Mouse (Mus musculus) frontal cortex, adult 2 months (tissue): ENCODE measurements at regions not wholly inside any gene's neighbourhood (a gene's known extent, or its start where the extent isn't known, plus 50 kb on each side); places are given as distances from the start of the nearest gene placed in this dataset.

Experiments
- DNase-seq, 2 experiments: peaks; one replicate each; pipeline ENCODE4 v3.0.0; 2022; ENCODE audit warnings: low spot score in 1 of 2; ENCODE audit errors: extremely low spot score in 1 of 2

GRCm38 (mm10) chr13:46222031-46222430, 51.5 kb upstream of the Stmnd1 start:
- DNase-seq = peak in 1 of 2 experiments; percentile 72

GRCm38 (mm10) chr13:46218101-46218701, 55.3 kb upstream of the Stmnd1 start:
- peak; percentile 67 to 81 for DNase-seq

GRCm38 (mm10) chr13:46216954-46217838, 56.3 kb upstream of the Stmnd1 start:
- no peak for DNase-seq

- peak in 1 of 2 experiments; percentile 23 for DNase-seq
Measured at GRCm38 (mm10) chr13:46203551-46203950, 70.0 kb upstream of the Stmnd1 start.

- DNase-seq = no peak
Measured at GRCm38 (mm10) chr13:46202586-46202985, 70.9 kb upstream of the Stmnd1 start.

GRCm38 (mm10) chr13:46201029-46201599, 72.4 kb upstream of the Stmnd1 start:
- DNase-seq = no peak

GRCm38 (mm10) chr13:46193131-46193530, 80.4 kb upstream of the Stmnd1 start:
- peak in 1 of 2 experiments; percentile 28 for DNase-seq

GRCm38 (mm10) chr13:46189726-46190125, 83.8 kb upstream of the Stmnd1 start:
- DNase-seq = no peak

- DNase-seq = peak in 1 of 2 experiments; percentile 73
Measured at GRCm38 (mm10) chr13:46182851-46183250, 90.7 kb upstream of the Stmnd1 start.

GRCm38 (mm10) chr13:46180606-46181133, 92.9 kb upstream of the Stmnd1 start:
- DNase-seq = peak; percentile 29 to 54

- no peak for DNase-seq
Measured at GRCm38 (mm10) chr13:46179916-46180315, 93.6 kb upstream of the Stmnd1 start.

- DNase-seq = peak in 1 of 2 experiments; percentile 23
Measured at GRCm38 (mm10) chr13:46173103-46173502, 100.4 kb upstream of the Stmnd1 start.

- peak; percentile 81 to 95 for DNase-seq
Measured at GRCm38 (mm10) chr13:46162025-46162374, 111.5 kb upstream of the Stmnd1 start.

GRCm38 (mm10) chr13:46161261-46162024, 112.1 kb upstream of the Stmnd1 start:
- peak in 1 of 2 experiments; percentile 26 for DNase-seq

- DNase-seq = no peak
Measured at GRCm38 (mm10) chr13:46159354-46159753, 114.2 kb upstream of the Stmnd1 start.

- peak in 1 of 2 experiments; percentile 24 for DNase-seq
Measured at GRCm38 (mm10) chr13:46153282-46154260, 120.0 kb upstream of the Stmnd1 start.

- DNase-seq = peak in 1 of 2 experiments; percentile 58
Measured at GRCm38 (mm10) chr13:46140006-46140405, 133.5 kb upstream of the Stmnd1 start.

GRCm38 (mm10) chr13:46139251-46139650, 134.3 kb upstream of the Stmnd1 start:
- peak in 1 of 2 experiments; percentile 28 for DNase-seq

- no peak for DNase-seq
Measured at GRCm38 (mm10) chr13:46135411-46135810, 138.1 kb upstream of the Stmnd1 start.
